Mouse (Mus musculus) hindbrain, embryonic 10.5 days (tissue): ENCODE data around the gene Chrdl2. TPM values are rescaled to one million over a fixed set of nuclear protein-coding genes. Genes with fewer than 3 reads are reported as not detected.
"Not testable (repeated sequence)": the region's sequence is repeated elsewhere in the genome, so short reads cannot be mapped to it uniquely, and the experiment has no call there.

Source experiments
- DNase-seq: peaks from one replicate; pipeline ENCODE4 v3.0.0-alpha.2; 2017; ENCODE audit warnings: low spot score
- H3K27ac ChIP-seq: fragments of 300-500 bp; sonication (generic); 2 replicates; pipeline ENCODE4 v1.5.1; 2016; ENCODE audit warnings: mild to moderate bottlenecking, moderate library complexity
- H3K27me3 ChIP-seq: fragments of 300-500 bp; sonication (generic); 2 replicates; pipeline ENCODE4 v1.6.1; 2016; ENCODE audit warnings: mild to moderate bottlenecking; ENCODE audit not compliant: poor library complexity, insufficient read depth, severe bottlenecking
- H3K36me3 ChIP-seq: fragments of 300-500 bp; sonication (generic); 2 replicates; pipeline ENCODE4 v1.6.1; 2016; ENCODE audit warnings: mild to moderate bottlenecking, moderate library complexity
- H3K4me1 ChIP-seq: fragments of 300-500 bp; sonication (generic); replicated peaks from 2 replicates; pipeline ENCODE4 v1.6.1; 2016; ENCODE audit warnings: mild to moderate bottlenecking
- H3K4me3 ChIP-seq: fragments of 300-500 bp; sonication (generic); 2 replicates; pipeline ENCODE4 v1.5.1; 2016; ENCODE audit warnings: mild to moderate bottlenecking, moderate library complexity
- H3K9me3 ChIP-seq: fragments of 300-500 bp; sonication (generic); 2 replicates; pipeline ENCODE4 v1.6.1; 2016; ENCODE audit warnings: mild to moderate bottlenecking, moderate library complexity
- WGBS: fragments of 180-500 bp; shearing (Covaris S2); methylation state at CpG from one replicate; pipeline ENCODE4 v1.1.7; 2016; 5-methylcytosine and 5-hydroxymethylcytosine counted together
- polyA plus RNA-seq: library from polyadenylated mRNA; unstranded; fragments of >200 nt; fragmentation: Nextera tagmentation; extraction: Ambion mirVana; gene quantifications from 2 replicates; pipeline ENCODE4 v1.2.1, GENCODE M21; 2016

The Chrdl2 gene
- 0.37 and 0.56 TPM in 2 replicates for polyA plus RNA-seq

- WGBS: under 1% methylated on average over 44 of the region's 44 CpGs
These were observed at the start of gene Chrdl2 for GRCm38 (mm10) chr7:100005790-100006189. Gene Chrdl2, plus strand, starts transcription at chr7:100006172.

GRCm38 (mm10) chr7:99957226-99957965 is 48.6 kb upstream of the Chrdl2 start:
- Histone ChIP-seq H3K4me3 (no peak overlapping the region), H3K27me3 (no peaks in the 10 kb centered on the region), H3K36me3 (peaks cover 10% of the 10 kb centered on the region), H3K27ac (no peak overlapping the region), H3K9me3 (no peaks in the 10 kb centered on the region), H3K4me1 (no peaks in the 10 kb centered on the region)
- WGBS: 88% methylated on average over 12 of the region's 12 CpGs
- no peak for DNase-seq

More at GRCm38 (mm10) chr7:100005790-100006189, at the start of gene Chrdl2:
- peak; percentile 50 for DNase-seq
- no peaks in the 10 kb centered on the region for H3K36me3 ChIP-seq
- H3K9me3 ChIP-seq: no peaks in the 10 kb centered on the region
- peak within 1 kb of the TSS; percentile 69 for H3K27ac ChIP-seq
- peaks cover 27% of the 10 kb centered on the region for H3K4me1 ChIP-seq
- peak within 1 kb of the TSS; percentile 60 for H3K4me3 ChIP-seq
- H3K27me3 ChIP-seq: peaks cover 82% of the 10 kb centered on the region

- not testable (repeated sequence) for DNase-seq, H3K27ac ChIP-seq, H3K27me3 ChIP-seq, H3K9me3 ChIP-seq, H3K4me3 ChIP-seq, H3K36me3 ChIP-seq
- WGBS: 89% methylated on average over 2 of the region's 2 CpGs
- peaks cover 15% of the 10 kb centered on the region for H3K4me1 ChIP-seq
These were observed 45.4 kb upstream of the Chrdl2 start for GRCm38 (mm10) chr7:99960571-99960970.

- Histone ChIP-seq H3K27me3 (no peaks in the 10 kb centered on the region), H3K4me3 (no peak overlapping the region), H3K27ac (no peak overlapping the region), H3K36me3 (no peaks in the 10 kb centered on the region), H3K9me3 (no peaks in the 10 kb centered on the region), H3K4me1 (peaks cover 25% of the 10 kb centered on the region)
- WGBS: 95% methylated on average over 2 of the region's 2 CpGs
- DNase-seq: no peak
These were observed 44.5 kb upstream of the Chrdl2 start for GRCm38 (mm10) chr7:99961518-99961917.

- Histone ChIP-seq H3K27me3 (no peaks in the 10 kb centered on the region), H3K4me3 (no peak overlapping the region), H3K9me3 (no peaks in the 10 kb centered on the region), H3K27ac (no peak overlapping the region), H3K36me3 (no peaks in the 10 kb centered on the region), H3K4me1 (peaks cover 37% of the 10 kb centered on the region)
- 75% methylated on average over 8 of the region's 8 CpGs for WGBS
- DNase-seq: no peak
These were observed 43.3 kb upstream of the Chrdl2 start for GRCm38 (mm10) chr7:99962536-99963236.

GRCm38 (mm10) chr7:99963237-99963860 is 42.6 kb upstream of the Chrdl2 start:
- Histone ChIP-seq H3K4me1 (peaks cover 39% of the 10 kb centered on the region), H3K9me3 (no peaks in the 10 kb centered on the region), H3K36me3 (no peaks in the 10 kb centered on the region), H3K27me3 (no peaks in the 10 kb centered on the region), H3K27ac (no peak overlapping the region), H3K4me3 (no peak overlapping the region)
- no peak for DNase-seq
- WGBS: 82% methylated on average over 3 of the region's 3 CpGs

- H3K4me1 ChIP-seq: peaks cover 51% of the 10 kb centered on the region
- DNase-seq: peak; percentile 20
These were observed 40.7 kb upstream of the Chrdl2 start for GRCm38 (mm10) chr7:99965020-99965841.

GRCm38 (mm10) chr7:99966011-99966721 is 39.8 kb upstream of the Chrdl2 start:
- peak overlapping the region; percentile 84 for H3K27ac ChIP-seq
- no peaks in the 10 kb centered on the region for H3K36me3 ChIP-seq
- peak; percentile 27 for DNase-seq
- no peak overlapping the region for H3K4me3 ChIP-seq
- 41% methylated on average over 9 of the region's 9 CpGs for WGBS
- no peaks in the 10 kb centered on the region for H3K27me3 ChIP-seq
- peaks cover 51% of the 10 kb centered on the region for H3K4me1 ChIP-seq
- H3K9me3 ChIP-seq: no peaks in the 10 kb centered on the region

More at GRCm38 (mm10) chr7:99965020-99965841, 40.7 kb upstream of the Chrdl2 start:
- 27% methylated on average over 9 of the region's 9 CpGs for WGBS
- Histone ChIP-seq H3K27me3 (no peaks in the 10 kb centered on the region), H3K4me3 (peak overlapping the region; percentile 18), H3K36me3 (no peaks in the 10 kb centered on the region), H3K9me3 (no peaks in the 10 kb centered on the region), H3K27ac (peak overlapping the region; percentile 84)

GRCm38 (mm10) chr7:99969151-99969550 is 36.8 kb upstream of the Chrdl2 start:
- WGBS: 91% methylated on average over 4 of the region's 4 CpGs
- H3K4me1 ChIP-seq: peaks cover 65% of the 10 kb centered on the region
- no peak for DNase-seq

GRCm38 (mm10) chr7:99971926-99972325 is 34.0 kb upstream of the Chrdl2 start:
- peaks cover 8% of the 10 kb centered on the region for H3K36me3 ChIP-seq
- H3K27ac ChIP-seq: no peak overlapping the region
- H3K27me3 ChIP-seq: no peaks in the 10 kb centered on the region
- no peak for DNase-seq
- peaks cover 51% of the 10 kb centered on the region for H3K4me1 ChIP-seq
- 80% methylated on average over 2 of the region's 2 CpGs for WGBS
- H3K4me3 ChIP-seq: no peak overlapping the region
- peaks cover 5% of the 10 kb centered on the region; the same call in 1 of the 2 replicates for H3K9me3 ChIP-seq

More at GRCm38 (mm10) chr7:99969151-99969550, 36.8 kb upstream of the Chrdl2 start:
- H3K27me3 ChIP-seq: no peaks in the 10 kb centered on the region
- no peaks in the 10 kb centered on the region for H3K9me3 ChIP-seq
- no peaks in the 10 kb centered on the region for H3K36me3 ChIP-seq
- H3K4me3 ChIP-seq: no peak overlapping the region
- no peak overlapping the region for H3K27ac ChIP-seq

- H3K4me3 ChIP-seq, H3K9me3 ChIP-seq, H3K27me3 ChIP-seq, H3K27ac ChIP-seq, DNase-seq: not testable (repeated sequence)
- WGBS: 92% methylated on average over 3 of the region's 3 CpGs
- Histone ChIP-seq H3K4me1 (peaks cover 45% of the 10 kb centered on the region), H3K36me3 (peaks cover 13% of the 10 kb centered on the region)
These were observed 33.1 kb upstream of the Chrdl2 start for GRCm38 (mm10) chr7:99972912-99973311.
